Mouse (Mus musculus): ENCODE measurements around the gene Cadps. TPM values are rescaled to one million over a fixed set of nuclear protein-coding genes. Genes with fewer than 3 reads are reported as not detected.

The Cadps gene
- not detected in 2 replicates for polyA plus RNA-seq (2015; fragmentation: Nextera tagmentation; extraction: Ambion mirVana)

DNA sequence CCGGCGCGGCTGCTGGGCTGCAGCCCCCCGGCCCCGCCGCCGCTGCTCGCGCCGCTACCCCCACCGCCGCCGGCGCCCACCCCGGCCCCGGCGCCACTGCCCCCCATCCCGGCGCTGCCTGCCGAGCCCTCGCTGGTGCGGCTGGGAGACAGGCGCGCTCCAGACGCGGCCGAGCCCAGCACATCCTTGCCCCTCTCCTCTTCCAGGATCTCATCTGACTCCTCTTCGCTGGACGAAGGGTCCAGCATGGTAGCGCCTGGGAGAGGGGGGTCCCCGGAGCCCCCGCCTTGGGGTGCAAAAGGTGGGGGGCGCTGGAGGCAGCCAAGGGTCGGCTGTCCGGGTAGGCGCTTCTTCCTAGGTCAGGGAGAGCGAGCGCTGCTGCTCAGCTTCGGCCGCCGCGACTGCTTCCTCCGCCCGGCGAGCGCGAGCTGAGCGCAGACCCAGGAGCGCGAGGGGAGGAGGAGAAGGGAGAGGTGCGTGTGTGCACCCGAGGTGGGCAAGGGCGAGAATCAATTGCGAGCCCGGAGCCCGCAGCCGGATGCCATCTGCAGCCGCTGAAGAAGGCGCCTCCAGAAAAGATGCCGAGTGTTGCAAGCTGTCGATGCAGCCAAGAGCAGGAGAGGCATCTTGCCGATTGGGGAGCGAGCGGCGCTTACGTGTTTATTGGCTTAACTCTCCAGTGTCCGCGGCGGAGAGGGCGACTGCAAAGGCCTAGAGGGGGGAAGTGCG lies at the start of gene Cadps:
Gene Cadps, minus strand, starts transcription at position 589 of the 729 bp plus-strand sequence.
- H3K4me3 ChIP-seq (ENCODE audit: low read depth, low read length), result no peak within 1 kb of the TSS
- DNase-seq, result no peak
- no peaks in the 10 kb centered on the region for H3K9me3 ChIP-seq (ENCODE audit: low read length)
- no peaks in the 10 kb centered on the region for H3K36me3 ChIP-seq (replicated peaks; ENCODE audit: insufficient read depth, low read length)
- no peaks in the 10 kb centered on the region for H3K4me1 ChIP-seq (ENCODE audit: insufficient read depth)
- peaks cover 29% of the 10 kb centered on the region for H3K27me3 ChIP-seq (ENCODE audit: insufficient read depth, low read length)
- TF ChIP-seq EP300 (IDR thresholded peaks at IDR 0.05; ENCODE audit: low read depth) (no peak), CTCF (IDR thresholded peaks at IDR 0.05; ENCODE audit: low read depth) (no peak)
- H3K27ac ChIP-seq (ENCODE audit: low read depth), result no peak within 1 kb of the TSS
- ATAC-seq, result no peak
- no peak within 1 kb of the TSS; the same call in 1 of the 2 replicates for H3K4me2 ChIP-seq (ENCODE audit: low read depth, low read length)
- H3K9ac ChIP-seq (replicated peaks), result no peak within 1 kb of the TSS
- WGBS (ENCODE audit: insufficient replicate concordance), result 3% methylated on average over 65 of the region's 71 CpGs

DNA sequence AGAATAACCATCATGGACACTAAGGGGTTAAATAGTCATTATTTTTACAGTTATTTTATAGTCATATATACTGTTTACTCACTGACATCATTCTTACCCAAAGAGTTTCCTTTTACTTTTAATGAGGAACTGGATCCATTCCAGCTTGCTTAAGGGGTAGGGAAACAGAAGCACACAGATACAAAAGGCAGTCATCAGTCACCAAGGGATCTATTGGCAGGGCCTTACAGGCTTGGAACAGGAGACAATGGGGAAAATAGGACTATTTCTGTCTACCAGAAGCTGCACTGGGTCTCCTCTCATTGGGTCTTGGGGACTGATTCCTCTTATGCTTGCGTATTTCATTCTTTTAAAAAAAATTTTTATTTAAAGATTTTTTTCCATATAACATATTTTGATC lies 46.7 kb upstream of the Cadps start:
- Histone ChIP-seq H3K9ac (replicated peaks) (no peak overlapping the region), H3K4me3 (ENCODE audit: low read depth, low read length) (no peak overlapping the region), H3K4me2 (ENCODE audit: low read depth, low read length) (no peak overlapping the region), H3K36me3 (replicated peaks; ENCODE audit: insufficient read depth, low read length) (no peaks in the 10 kb centered on the region), H3K27me3 (ENCODE audit: insufficient read depth, low read length) (no peaks in the 10 kb centered on the region), H3K9me3 (ENCODE audit: low read length) (no peaks in the 10 kb centered on the region), H3K27ac (ENCODE audit: low read depth) (no peak overlapping the region), H3K4me1 (ENCODE audit: insufficient read depth) (no peaks in the 10 kb centered on the region)
- TF ChIP-seq EP300 (IDR thresholded peaks at IDR 0.05; ENCODE audit: low read depth) (no peak), CTCF (IDR thresholded peaks at IDR 0.05; ENCODE audit: low read depth) (no peak)
- 69% methylated on average over 1 of the region's 1 CpGs for WGBS (ENCODE audit: insufficient replicate concordance)
- ATAC-seq (no peak), DNase-seq (no peak)

DNA sequence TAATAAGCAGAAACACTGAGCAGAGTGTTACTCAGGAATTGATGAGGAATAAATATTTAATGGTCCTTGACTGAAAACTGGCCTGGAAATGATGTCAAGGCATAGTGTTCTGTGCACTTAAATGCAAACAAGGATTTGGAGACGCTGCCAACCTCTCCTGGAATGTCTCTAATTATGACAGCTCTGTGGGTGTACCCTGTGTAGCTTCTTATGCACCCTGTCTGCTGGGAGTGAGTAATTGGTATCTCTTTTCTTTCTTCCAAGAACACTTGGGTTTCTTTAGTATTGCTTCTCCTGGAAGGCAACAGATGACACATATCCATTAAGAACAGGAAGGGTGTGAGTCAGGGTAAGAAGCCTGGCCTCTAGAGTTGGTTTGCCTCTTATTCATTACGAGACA lies 42.4 kb upstream of the Cadps start:
- WGBS (ENCODE audit: insufficient replicate concordance), result 63% methylated on average over 2 of the region's 2 CpGs

DNA sequence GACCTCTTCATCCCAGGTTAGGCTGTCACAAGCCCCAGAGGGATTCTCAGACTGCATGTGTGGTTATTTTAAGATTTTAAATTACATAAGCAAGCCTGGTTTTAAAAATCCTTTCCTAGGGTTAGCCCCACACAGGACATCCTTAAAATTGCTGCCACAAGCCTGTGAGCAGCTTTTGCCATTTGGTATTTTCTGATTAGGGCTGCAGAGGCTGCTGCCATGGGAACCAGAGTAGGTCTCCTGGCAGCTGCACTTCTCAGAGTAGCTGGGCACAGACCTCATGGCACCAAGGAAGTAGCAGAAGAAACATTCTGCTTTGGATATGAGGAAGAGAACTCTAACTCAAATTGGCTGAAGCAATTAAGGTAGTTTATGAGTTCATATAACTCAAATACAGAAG lies 21.0 kb upstream of the Cadps start:
- TF ChIP-seq EP300 (IDR thresholded peaks at IDR 0.05; ENCODE audit: low read depth), result no peak
- TF ChIP-seq CTCF (IDR thresholded peaks at IDR 0.05; ENCODE audit: low read depth), result no peak
- DNase-seq, result no peak

More for the DNA sequence above, 42.4 kb upstream of the Cadps start:
- TF ChIP-seq CTCF (IDR thresholded peaks at IDR 0.05; ENCODE audit: low read depth) (no peak), EP300 (IDR thresholded peaks at IDR 0.05; ENCODE audit: low read depth) (no peak)
- no peak for ATAC-seq
- H3K36me3 ChIP-seq (replicated peaks; ENCODE audit: insufficient read depth, low read length), result no peaks in the 10 kb centered on the region
- H3K27ac ChIP-seq (ENCODE audit: low read depth), result no peak overlapping the region
- H3K4me1 ChIP-seq (ENCODE audit: insufficient read depth), result no peaks in the 10 kb centered on the region
- H3K4me2 ChIP-seq (ENCODE audit: low read depth, low read length), result no peak overlapping the region
- no peaks in the 10 kb centered on the region for H3K9me3 ChIP-seq (ENCODE audit: low read length)
- no peaks in the 10 kb centered on the region for H3K27me3 ChIP-seq (ENCODE audit: insufficient read depth, low read length)
- no peak overlapping the region for H3K9ac ChIP-seq (replicated peaks)
- H3K4me3 ChIP-seq (ENCODE audit: low read depth, low read length), result no peak overlapping the region
- DNase-seq, result no peak

DNA sequence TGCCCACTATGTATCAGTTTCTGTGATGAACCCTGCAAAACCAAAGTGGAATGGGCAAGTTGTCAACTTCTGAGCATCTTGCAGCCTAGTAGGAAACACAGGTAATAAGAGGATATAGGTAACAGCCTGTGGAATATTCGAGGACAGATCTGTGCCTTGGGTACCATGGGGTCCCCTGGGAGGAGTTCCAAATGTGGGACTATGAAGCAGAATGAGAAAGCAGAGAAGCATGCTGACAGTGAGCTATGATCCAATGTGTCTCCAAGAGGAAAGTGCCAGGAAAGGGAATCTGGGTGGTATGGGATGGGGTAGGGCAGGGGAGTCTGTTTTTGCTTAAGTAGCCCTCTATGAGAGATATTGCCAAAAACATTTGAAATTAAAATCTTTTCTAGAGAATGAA lies 16.6 kb upstream of the Cadps start:
- DNase-seq (no peak), ATAC-seq (no peak)
- no peaks in the 10 kb centered on the region for H3K4me1 ChIP-seq (ENCODE audit: insufficient read depth)
- no peak overlapping the region for H3K9ac ChIP-seq (replicated peaks)
- no peak overlapping the region for H3K4me2 ChIP-seq (ENCODE audit: low read depth, low read length)
- no peak overlapping the region for H3K27ac ChIP-seq (ENCODE audit: low read depth)
- H3K9me3 ChIP-seq (ENCODE audit: low read length), result no peaks in the 10 kb centered on the region
- 25% methylated on average over 1 of the region's 1 CpGs for WGBS (ENCODE audit: insufficient replicate concordance)
- H3K36me3 ChIP-seq (replicated peaks; ENCODE audit: insufficient read depth, low read length), result no peaks in the 10 kb centered on the region
- TF ChIP-seq CTCF (IDR thresholded peaks at IDR 0.05; ENCODE audit: low read depth) (no peak), EP300 (IDR thresholded peaks at IDR 0.05; ENCODE audit: low read depth) (no peak)
- no peak overlapping the region for H3K4me3 ChIP-seq (ENCODE audit: low read depth, low read length)
- H3K27me3 ChIP-seq (ENCODE audit: insufficient read depth, low read length), result no peaks in the 10 kb centered on the region

More for the DNA sequence above, 21.0 kb upstream of the Cadps start:
- H3K36me3 ChIP-seq (replicated peaks; ENCODE audit: insufficient read depth, low read length), result no peaks in the 10 kb centered on the region
- no peak overlapping the region for H3K9ac ChIP-seq (replicated peaks)
- H3K9me3 ChIP-seq (ENCODE audit: low read length), result no peaks in the 10 kb centered on the region
- no peak for ATAC-seq
- H3K27ac ChIP-seq (ENCODE audit: low read depth), result no peak overlapping the region
- no peak overlapping the region for H3K4me3 ChIP-seq (ENCODE audit: low read depth, low read length)
- H3K4me1 ChIP-seq (ENCODE audit: insufficient read depth), result no peaks in the 10 kb centered on the region
- no peaks in the 10 kb centered on the region for H3K27me3 ChIP-seq (ENCODE audit: insufficient read depth, low read length)
- H3K4me2 ChIP-seq (ENCODE audit: low read depth, low read length), result no peak overlapping the region

DNA sequence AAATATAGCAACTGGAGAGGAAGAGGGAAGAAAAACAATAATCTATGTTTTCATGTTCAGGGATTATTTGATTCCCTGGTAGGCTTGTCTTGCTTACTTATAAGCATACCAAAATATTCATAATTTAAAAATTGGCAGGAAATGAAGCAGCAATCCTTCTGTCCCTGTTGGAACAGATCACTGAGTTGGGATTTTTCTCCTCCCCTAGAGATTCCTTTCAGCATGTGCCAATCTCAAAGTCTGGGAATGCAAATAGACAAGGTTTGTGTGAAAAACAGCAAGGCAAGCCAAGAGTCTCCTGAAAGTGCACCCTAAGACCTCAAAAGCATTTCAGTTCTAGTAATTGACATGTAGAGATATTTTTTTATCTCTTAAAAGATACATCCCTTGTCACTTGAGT lies 16.1 kb upstream of the Cadps start:
- TF ChIP-seq CTCF (IDR thresholded peaks at IDR 0.05; ENCODE audit: low read depth) (no peak), EP300 (IDR thresholded peaks at IDR 0.05; ENCODE audit: low read depth) (no peak)
- Histone ChIP-seq H3K4me2 (ENCODE audit: low read depth, low read length) (no peak overlapping the region), H3K27me3 (ENCODE audit: insufficient read depth, low read length) (no peaks in the 10 kb centered on the region), H3K9me3 (ENCODE audit: low read length) (no peaks in the 10 kb centered on the region), H3K4me1 (ENCODE audit: insufficient read depth) (no peaks in the 10 kb centered on the region), H3K4me3 (ENCODE audit: low read depth, low read length) (no peak overlapping the region), H3K9ac (replicated peaks) (no peak overlapping the region), H3K36me3 (replicated peaks; ENCODE audit: insufficient read depth, low read length) (no peaks in the 10 kb centered on the region), H3K27ac (ENCODE audit: low read depth) (no peak overlapping the region)
- no peak for ATAC-seq
- no peak for DNase-seq

Data from liver, postnatal 0 days (tissue).